Mouse (Mus musculus) E14TG2a.4 (cell line): ENCODE measurements at regions not wholly inside any gene's neighbourhood (a gene's known extent, or its start where the extent isn't known, plus 50 kb on each side); places are given as distances from the start of the nearest gene placed in this dataset.
"Not testable (repeated sequence)": the region's sequence is repeated elsewhere in the genome, so short reads cannot be mapped to it uniquely, and the experiment has no call there.

Source experiments
- CTCF ChIP-seq: conservative IDR thresholded peaks from 2 replicates; pipeline ENCODE4 v1.5.1; 2014; ENCODE audit warnings: low read length
- NANOG ChIP-seq: IDR thresholded peaks from 2 replicates; pipeline ENCODE4 v1.6.1; 2014; ENCODE audit warnings: borderline replicate concordance, low read length, mixed read lengths
- POU5F1 ChIP-seq: IDR thresholded peaks from 2 replicates; pipeline ENCODE4 v1.6.1; 2014; ENCODE audit warnings: low read length, borderline replicate concordance

DNA sequence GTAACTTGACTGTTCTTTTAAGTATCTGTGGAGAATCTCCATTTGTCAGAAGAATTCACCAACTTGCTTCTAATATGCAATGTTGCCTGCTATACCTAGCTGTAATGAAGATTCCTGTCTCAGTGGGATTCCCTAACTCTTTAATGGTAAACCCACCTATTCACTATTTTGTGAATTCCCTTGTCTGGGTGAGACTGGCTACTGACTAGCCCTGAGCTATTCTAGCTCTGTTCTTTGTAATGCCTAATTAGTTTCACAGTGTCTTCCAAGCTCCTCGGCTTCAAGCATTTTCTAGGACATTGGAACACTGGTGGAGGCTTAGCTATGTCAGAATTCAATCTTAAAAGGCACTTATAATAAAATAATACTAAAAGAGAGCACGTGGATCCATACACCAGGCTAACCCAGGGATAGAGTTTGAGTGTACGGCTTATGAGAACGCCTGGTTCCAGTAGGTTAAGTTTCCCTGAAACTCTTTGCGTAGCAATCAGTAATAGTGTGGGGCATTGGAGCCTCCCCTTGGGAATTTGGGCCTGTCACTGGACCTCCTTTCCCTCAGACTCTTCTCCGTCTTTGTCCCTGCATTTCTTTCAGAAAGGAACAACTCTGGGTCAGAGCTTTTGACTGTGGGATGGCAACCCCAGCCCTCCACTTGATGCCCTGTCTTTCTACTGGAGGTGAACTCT, 123.8 kb upstream of the 2610301B20Rik start:
- not testable (repeated sequence) for TF ChIP-seq CTCF, POU5F1
- peak; percentile 6; the same call in 1 of the 2 replicates for TF ChIP-seq NANOG
